Mouse (Mus musculus): ENCODE measurements around the gene Nrp2. TPM values are rescaled to one million over a fixed set of nuclear protein-coding genes. Genes with fewer than 3 reads are reported as not detected.

The Nrp2 gene
- polyA plus RNA-seq, 1 experiment = 7.7 TPM

- Histone ChIP-seq H3K4me3 (ENCODE audit: insufficient read depth, low read length) (no peak overlapping the region), H3K4me1 (ENCODE audit: control insufficient read depth, insufficient read depth, low read length) (peaks cover 4% of the 10 kb centered on the region), H3K27ac (ENCODE audit: insufficient read depth, low read length) (no peak overlapping the region)
- TF ChIP-seq POLR2A (IDR thresholded peaks at IDR 0.05; ENCODE audit: extremely low read depth, insufficient read depth, low read length) (no peak), CTCF (IDR thresholded peaks at IDR 0.05; ENCODE audit: extremely low read depth, insufficient read depth, low read length) (no peak)
These were observed 10.1 kb downstream of the Nrp2 start for GRCm38 (mm10) chr1:62713021-62713676.

DNA sequence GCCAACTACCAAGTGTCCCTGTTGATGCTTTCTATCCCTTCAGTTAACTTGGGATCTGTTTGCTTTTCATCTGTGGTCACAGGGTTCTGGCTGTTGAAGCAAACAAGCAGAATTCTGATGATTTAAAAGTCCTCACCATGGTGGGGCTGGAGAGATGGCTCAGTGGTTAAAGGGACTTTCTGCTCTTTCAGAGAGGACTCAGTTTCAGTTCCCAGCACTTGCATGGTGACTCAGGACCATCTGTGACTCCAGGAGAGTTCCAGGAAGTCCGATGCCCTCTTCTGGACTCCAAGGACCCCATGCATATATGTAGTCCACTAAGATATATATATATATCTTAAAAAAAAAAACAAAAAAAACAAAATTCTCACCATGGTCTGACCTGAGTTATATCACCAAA, 11.9 kb downstream of the Nrp2 start:
- TF ChIP-seq POLR2A (IDR thresholded peaks at IDR 0.05; ENCODE audit: extremely low read depth, insufficient read depth, low read length) = no peak
- TF ChIP-seq CTCF (IDR thresholded peaks at IDR 0.05; ENCODE audit: extremely low read depth, insufficient read depth, low read length) = no peak
- H3K27ac ChIP-seq (ENCODE audit: insufficient read depth, low read length) = no peak overlapping the region
- H3K4me3 ChIP-seq (ENCODE audit: insufficient read depth, low read length) = no peak overlapping the region
- peaks cover 3% of the 10 kb centered on the region for H3K4me1 ChIP-seq (ENCODE audit: control insufficient read depth, insufficient read depth, low read length)

GRCm38 (mm10) chr1:62715692-62716091, 12.6 kb downstream of the Nrp2 start:
- Histone ChIP-seq H3K4me1 (ENCODE audit: control insufficient read depth, insufficient read depth, low read length) (peaks cover 4% of the 10 kb centered on the region; the same call in 1 of the 2 replicates), H3K27ac (ENCODE audit: insufficient read depth, low read length) (no peak overlapping the region), H3K4me3 (ENCODE audit: insufficient read depth, low read length) (no peak overlapping the region)
- TF ChIP-seq POLR2A (IDR thresholded peaks at IDR 0.05; ENCODE audit: extremely low read depth, insufficient read depth, low read length) = no peak
- TF ChIP-seq CTCF (IDR thresholded peaks at IDR 0.05; ENCODE audit: extremely low read depth, insufficient read depth, low read length) = no peak

DNA sequence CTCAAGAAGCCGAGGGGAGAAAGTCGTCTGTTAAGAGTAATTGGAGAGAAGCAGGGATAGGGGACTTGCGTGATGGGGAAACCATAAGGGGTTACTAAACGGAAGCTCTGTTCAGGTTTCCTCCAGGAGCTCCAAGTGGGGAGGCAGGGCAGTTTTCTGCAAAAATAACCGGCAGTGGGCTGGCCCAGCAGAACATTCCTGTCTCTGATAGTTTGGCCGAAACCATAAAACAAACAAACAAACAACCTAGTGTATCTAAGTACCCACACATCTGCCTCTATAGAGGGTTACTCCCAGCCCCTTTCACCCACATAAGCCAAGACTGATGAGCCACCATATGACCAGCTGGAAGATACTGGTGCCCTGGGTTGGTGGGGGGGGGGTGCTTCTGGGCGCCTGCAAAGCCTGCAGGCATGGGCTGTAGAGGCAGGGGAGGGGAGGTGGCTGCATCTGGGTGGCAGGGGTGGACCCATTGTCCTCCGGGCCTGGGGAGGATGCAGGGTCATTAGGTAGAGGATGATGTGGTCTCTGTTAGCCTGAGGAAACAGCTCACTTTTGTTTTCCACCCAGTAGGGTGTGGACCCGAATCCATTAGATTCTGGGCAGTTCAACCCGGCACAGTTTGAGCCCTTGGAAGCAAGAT, 13.9 kb downstream of the Nrp2 start:
- peak overlapping the region; percentile 7; the same call in 1 of the 2 replicates for H3K4me3 ChIP-seq (ENCODE audit: insufficient read depth, low read length)
- H3K27ac ChIP-seq (ENCODE audit: insufficient read depth, low read length) = peak overlapping the region; percentile 52; the same call in 1 of the 2 replicates
- H3K4me1 ChIP-seq (ENCODE audit: control insufficient read depth, insufficient read depth, low read length) = peaks cover 4% of the 10 kb centered on the region; the same call in 1 of the 2 replicates
- TF ChIP-seq CTCF (IDR thresholded peaks at IDR 0.05; ENCODE audit: extremely low read depth, insufficient read depth, low read length) (no peak), POLR2A (IDR thresholded peaks at IDR 0.05; ENCODE audit: extremely low read depth, insufficient read depth, low read length) (no peak)

- peak overlapping the region; percentile 52; the same call in 1 of the 2 replicates for H3K27ac ChIP-seq (ENCODE audit: insufficient read depth, low read length)
- TF ChIP-seq POLR2A (IDR thresholded peaks at IDR 0.05; ENCODE audit: extremely low read depth, insufficient read depth, low read length) (no peak), CTCF (IDR thresholded peaks at IDR 0.05; ENCODE audit: extremely low read depth, insufficient read depth, low read length) (peak; percentile 50)
- peak overlapping the region; percentile 7; the same call in 1 of the 2 replicates for H3K4me3 ChIP-seq (ENCODE audit: insufficient read depth, low read length)
- H3K4me1 ChIP-seq (ENCODE audit: control insufficient read depth, insufficient read depth, low read length) = peaks cover 4% of the 10 kb centered on the region; the same call in 1 of the 2 replicates
These were observed 14.6 kb downstream of the Nrp2 start for GRCm38 (mm10) chr1:62717552-62718236.

- Histone ChIP-seq H3K4me3 (ENCODE audit: insufficient read depth, low read length) (no peak overlapping the region), H3K4me1 (ENCODE audit: control insufficient read depth, insufficient read depth, low read length) (peaks cover 4% of the 10 kb centered on the region; the same call in 1 of the 2 replicates), H3K27ac (ENCODE audit: insufficient read depth, low read length) (peak overlapping the region; percentile 16; the same call in 1 of the 2 replicates)
- no peak for TF ChIP-seq POLR2A (IDR thresholded peaks at IDR 0.05; ENCODE audit: extremely low read depth, insufficient read depth, low read length)
- no peak for TF ChIP-seq CTCF (IDR thresholded peaks at IDR 0.05; ENCODE audit: extremely low read depth, insufficient read depth, low read length)
These were observed 15.1 kb downstream of the Nrp2 start for GRCm38 (mm10) chr1:62718237-62718571.

GRCm38 (mm10) chr1:62718750-62719149, 15.7 kb downstream of the Nrp2 start:
- TF ChIP-seq POLR2A (IDR thresholded peaks at IDR 0.05; ENCODE audit: extremely low read depth, insufficient read depth, low read length) (no peak), CTCF (IDR thresholded peaks at IDR 0.05; ENCODE audit: extremely low read depth, insufficient read depth, low read length) (no peak)
- H3K4me3 ChIP-seq (ENCODE audit: insufficient read depth, low read length) = no peak overlapping the region
- peaks cover 4% of the 10 kb centered on the region; the same call in 1 of the 2 replicates for H3K4me1 ChIP-seq (ENCODE audit: control insufficient read depth, insufficient read depth, low read length)

GRCm38 (mm10) chr1:62719770-62720169, 16.7 kb downstream of the Nrp2 start:
- TF ChIP-seq CTCF (IDR thresholded peaks at IDR 0.05; ENCODE audit: extremely low read depth, insufficient read depth, low read length) (no peak), POLR2A (IDR thresholded peaks at IDR 0.05; ENCODE audit: extremely low read depth, insufficient read depth, low read length) (no peak)
- Histone ChIP-seq H3K4me3 (ENCODE audit: insufficient read depth, low read length) (no peak overlapping the region), H3K4me1 (ENCODE audit: control insufficient read depth, insufficient read depth, low read length) (peaks cover 4% of the 10 kb centered on the region; the same call in 1 of the 2 replicates), H3K27ac (ENCODE audit: insufficient read depth, low read length) (no peak overlapping the region)

More at GRCm38 (mm10) chr1:62718750-62719149, 15.7 kb downstream of the Nrp2 start:
- H3K27ac ChIP-seq (ENCODE audit: insufficient read depth, low read length) = peak overlapping the region; percentile 16; the same call in 1 of the 2 replicates

DNA sequence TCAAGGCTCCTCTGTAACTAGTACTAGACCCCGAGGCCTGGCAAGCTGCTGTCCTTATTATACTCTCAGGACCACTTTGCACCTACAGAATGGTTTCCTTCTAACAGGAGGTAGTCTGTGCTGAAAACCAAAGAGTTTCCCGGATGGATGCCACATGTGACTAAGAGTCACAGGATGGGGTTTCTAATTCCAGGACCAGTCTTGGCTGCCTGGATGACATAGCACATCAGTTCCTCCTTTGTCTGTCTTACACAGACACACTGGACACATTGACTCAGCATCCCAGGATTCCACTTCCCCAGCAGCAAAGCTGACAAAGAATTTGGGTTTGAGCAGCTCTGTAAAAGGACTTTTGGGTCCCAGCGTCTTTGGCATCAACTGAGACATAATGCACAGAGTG, 17.1 kb downstream of the Nrp2 start:
- peak overlapping the region; percentile 17; the same call in 1 of the 2 replicates for H3K27ac ChIP-seq (ENCODE audit: insufficient read depth, low read length)
- H3K4me3 ChIP-seq (ENCODE audit: insufficient read depth, low read length) = no peak overlapping the region
- no peak for TF ChIP-seq CTCF (IDR thresholded peaks at IDR 0.05; ENCODE audit: extremely low read depth, insufficient read depth, low read length)
- TF ChIP-seq POLR2A (IDR thresholded peaks at IDR 0.05; ENCODE audit: extremely low read depth, insufficient read depth, low read length) = no peak
- peaks cover 4% of the 10 kb centered on the region; the same call in 1 of the 2 replicates for H3K4me1 ChIP-seq (ENCODE audit: control insufficient read depth, insufficient read depth, low read length)
